Mouse (Mus musculus) layer of hippocampus, adult 9-10 months (tissue): ENCODE results near the gene Olfr727.

Experiments used
- DNase-seq: peaks from one replicate; pipeline ENCODE4 v3.0.0; 2022; ENCODE audit warnings: low spot score

Olfr727 gene

GRCm38 (mm10) chr14:50122886-50123285 lies at the start of gene Olfr727:
TSS of gene Olfr727 (plus strand) at chr14:50123186.
- DNase-seq: no peak

- DNase-seq: no peak
Measured at GRCm38 (mm10) chr14:50090853-50091252, 32.1 kb upstream of the Olfr727 start, which contains the start of gene Olfr726. TSS of gene Olfr726 (minus strand) at chr14:50090953.

- no peak for DNase-seq
Measured at GRCm38 (mm10) chr14:50142580-50142979, 19.6 kb downstream of the Olfr727 start, which contains the start of gene Olfr728. TSS of gene Olfr728 (minus strand) at chr14:50142680.

- no peak for DNase-seq
Measured at GRCm38 (mm10) chr14:50152810-50153209, 29.8 kb downstream of the Olfr727 start, which contains the start of gene Olfr729. TSS of gene Olfr729 (minus strand) at chr14:50152910.
